Mouse (Mus musculus) CH12.LX (cell line): ENCODE measurements around the gene Tmem45a.

Experiments used
- CHD2 ChIP-seq: IDR thresholded peaks from 2 replicates; pipeline ENCODE4 v1.6.1; 2011; ENCODE audit warnings: low read length, improper control_type of control experiment
- CTCF ChIP-seq, 2 experiments: IDR thresholded peaks in 1 of 2; conservative IDR thresholded peaks in 1 of 2; 2 replicates each; pipeline ENCODE4 v1.5.1; 2011 to 2012; ENCODE audit warnings: low read depth in 2 of 2, low read length in 2 of 2, improper control_type of control experiment in 1 of 2, inconsistent platforms in 1 of 2, mild to moderate bottlenecking in 1 of 2, moderate library complexity in 1 of 2
- EP300 ChIP-seq: IDR thresholded peaks from 2 replicates; pipeline ENCODE4 v1.6.1; 2011; ENCODE audit warnings: low read length, improper control_type of control experiment
- HCFC1 ChIP-seq: IDR thresholded peaks from 2 replicates; pipeline ENCODE4 v1.6.1; 2012; ENCODE audit warnings: low read depth, mild to moderate bottlenecking, inconsistent platforms, low read length, improper control_type of control experiment
- IRF4 ChIP-seq: IDR thresholded peaks from 2 replicates; pipeline ENCODE4 v1.6.1; 2014; ENCODE audit warnings: low read depth, mild to moderate bottlenecking, inconsistent platforms, low read length, improper control_type of control experiment
- NELFE ChIP-seq: IDR thresholded peaks from 2 replicates; pipeline ENCODE4 v1.6.1; 2011; ENCODE audit warnings: low read depth, low read length, improper control_type of control experiment
- POLR2A ChIP-seq: IDR thresholded peaks from 2 replicates; pipeline ENCODE4 v1.6.1; 2011; ENCODE audit warnings: low read depth, mild to moderate bottlenecking, improper control_type of control experiment, low read length
- RAD21 ChIP-seq: IDR thresholded peaks from 2 replicates; pipeline ENCODE4 v1.6.1; 2011; ENCODE audit warnings: low read depth, mild to moderate bottlenecking, low read length, improper control_type of control experiment, moderate library complexity
- USF2 ChIP-seq: conservative IDR thresholded peaks from 2 replicates; pipeline ENCODE4 v1.6.1; 2011; ENCODE audit warnings: low read depth, low read length, improper control_type of control experiment
- ZNF384 ChIP-seq: IDR thresholded peaks from 2 replicates; pipeline ENCODE4 v1.6.1; 2012; ENCODE audit warnings: low read depth, low read length, improper control_type of control experiment, inconsistent platforms

DNA sequence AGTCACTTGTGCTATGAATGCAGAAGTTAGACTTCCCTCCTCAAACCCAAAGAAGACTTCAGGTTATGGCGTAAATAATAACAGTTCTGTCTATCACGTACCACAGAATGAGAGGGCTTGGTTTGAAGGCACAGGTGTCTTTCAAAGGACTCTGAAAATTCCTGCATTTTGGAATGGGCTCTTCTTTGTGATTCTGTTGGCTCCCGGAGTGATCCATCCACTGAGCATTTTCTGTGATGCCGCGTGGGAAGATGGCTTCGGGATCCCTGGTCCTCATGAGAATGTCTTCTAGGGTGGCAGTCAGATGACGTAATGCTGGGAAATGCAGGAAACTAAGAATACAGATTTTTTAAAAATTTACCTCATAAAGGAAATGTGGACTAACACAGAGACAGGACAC, 31.3 kb upstream of the Tmem45a start:
- TF ChIP-seq CTCF (conservative IDR thresholded peaks at IDR 0.05 in 1 of 2, IDR thresholded peaks at IDR 0.05 in 1 of 2; ENCODE audit: low read depth in 2 of 2, low read length in 2 of 2) (no peak), ZNF384 (no peak), EP300 (no peak), USF2 (no peak), POLR2A (no peak), HCFC1 (no peak), NELFE (no peak), IRF4 (no peak), RAD21 (no peak), CHD2 (no peak)
